Mouse (Mus musculus) lung, embryonic 14.5 days (tissue): Measurements from ENCODE around the gene Plekhm2. TPM values are rescaled to one million over a fixed set of nuclear protein-coding genes. Genes with fewer than 3 reads are reported as not detected.

ENCODE experiments used
- ATAC-seq: fragments of 200-750 bp; cut with Nextera tagmentation; 2 replicates; pipeline ENCODE4 v1.8.0; 2017; ENCODE audit warnings: mild to moderate bottlenecking, moderate TSS enrichment, moderate library complexity; ENCODE audit not compliant: insufficient read depth
- DNase-seq: peaks from one replicate; pipeline ENCODE4 v3.0.0-alpha.2; 2015
- H3K27ac ChIP-seq: fragments of 300-500 bp; sonication (generic); 2 replicates; pipeline ENCODE4 v1.5.1; 2014; ENCODE audit warnings: low read depth, mild to moderate bottlenecking, moderate library complexity
- H3K27me3 ChIP-seq: fragments of 300-500 bp; sonication (generic); 2 replicates; pipeline ENCODE4 v1.6.1; 2014; ENCODE audit warnings: low read length, control low read depth; ENCODE audit not compliant: insufficient read depth
- H3K36me3 ChIP-seq: fragments of 300-500 bp; sonication (generic); 2 replicates; pipeline ENCODE4 v1.6.1; 2014; ENCODE audit warnings: control low read depth; ENCODE audit not compliant: insufficient read depth
- H3K4me1 ChIP-seq: fragments of 300-500 bp; sonication (generic); 2 replicates; pipeline ENCODE4 v1.6.1; 2014; ENCODE audit warnings: antibody characterized with exemption, control low read depth; ENCODE audit not compliant: insufficient read depth
- H3K4me2 ChIP-seq: fragments of 300-500 bp; sonication (generic); 2 replicates; pipeline ENCODE4 v1.6.1; 2014; ENCODE audit warnings: mild to moderate bottlenecking
- H3K4me3 ChIP-seq: fragments of 300-500 bp; sonication (generic); 2 replicates; pipeline ENCODE4 v1.5.1; 2014; ENCODE audit warnings: low read depth, low read length
- H3K9ac ChIP-seq: fragments of 300-500 bp; sonication (generic); 2 replicates; pipeline ENCODE4 v1.6.1; 2014
- H3K9me3 ChIP-seq: fragments of 300-500 bp; sonication (generic); 2 replicates; pipeline ENCODE4 v1.6.1; 2016; ENCODE audit warnings: low read depth, low read length, control low read depth
- CTCF ChIP-seq: IDR thresholded peaks from 2 replicates; pipeline ENCODE4 v1.5.1; 2016; ENCODE audit warnings: antibody characterized with exemption, low read depth
- WGBS: fragments of 180-500 bp; shearing (Covaris S2); extraction: QIAGEN DNeasy Blood & Tissue Kit; methylation state at CpG from one replicate; pipeline ENCODE4 v1.1.7; 2014; 5-methylcytosine and 5-hydroxymethylcytosine counted together
- polyA plus RNA-seq: library from polyadenylated mRNA; unstranded; fragments of >200 nt; fragmentation: Nextera tagmentation; extraction: Ambion mirVana; gene quantifications from 2 replicates; pipeline ENCODE4 v1.2.1, GENCODE M21; 2014

Plekhm2 gene
- polyA plus RNA-seq, 1 experiment from 2014 or later = 5.4 TPM

DNA sequence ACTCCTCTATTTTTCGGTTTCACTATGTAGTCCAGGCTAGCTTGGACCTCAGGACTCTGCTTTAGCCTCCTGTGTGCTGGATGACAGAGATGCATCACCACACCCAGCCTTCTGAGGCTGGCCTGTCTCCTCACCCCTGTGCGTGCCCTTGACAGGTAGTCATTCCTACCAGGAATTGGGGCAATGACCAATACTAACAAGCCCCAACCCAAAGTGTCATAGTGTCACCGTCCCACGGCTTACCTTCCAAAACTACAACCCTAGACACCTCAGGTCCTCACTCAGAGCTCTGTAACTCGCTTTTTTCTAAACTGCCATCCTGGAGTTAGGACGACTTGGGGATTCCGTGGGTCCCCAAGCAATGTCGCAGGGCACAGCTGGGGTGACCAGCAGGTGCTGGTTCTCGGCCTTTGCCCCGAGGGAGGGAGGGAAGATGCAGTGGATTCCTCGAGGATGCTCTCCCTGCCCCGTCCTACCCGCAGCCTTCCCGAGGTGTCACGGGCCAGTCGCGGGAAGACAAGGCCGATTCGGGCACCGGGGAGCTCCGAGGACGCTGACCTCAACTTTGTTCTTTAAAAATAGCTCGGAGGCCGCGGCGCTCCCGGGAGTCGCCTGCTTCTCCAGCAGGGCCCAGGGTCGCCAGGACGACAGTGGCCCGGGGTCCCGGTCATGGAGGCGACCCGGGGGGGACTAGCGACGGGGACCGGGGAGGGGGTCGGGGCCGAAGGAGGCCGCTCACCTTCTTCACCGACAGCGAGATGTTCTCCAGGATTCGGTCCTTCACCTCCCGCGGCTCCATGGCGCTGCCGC, 1.4 kb downstream of the Plekhm2 start:
- DNase-seq = peak; percentile 49

DNA sequence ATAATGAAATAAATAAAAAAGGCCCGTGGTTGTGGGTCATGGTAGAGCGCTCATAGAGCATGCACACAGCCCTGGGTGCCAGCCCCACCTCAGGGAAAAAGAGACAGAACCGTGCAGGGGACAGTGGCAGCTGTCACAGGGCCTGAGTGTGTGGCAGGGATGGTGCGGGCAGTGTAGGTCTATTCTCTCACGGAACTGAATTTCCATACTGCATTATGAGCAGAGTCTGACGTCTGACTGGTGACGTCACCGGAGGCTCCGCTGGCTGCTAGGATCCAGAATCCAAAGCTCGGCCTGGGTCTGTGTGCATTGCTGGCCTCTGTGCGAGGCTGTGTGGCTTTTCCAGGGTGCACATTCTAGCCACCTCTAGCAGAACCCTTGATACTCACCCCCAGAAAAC, 3.8 kb downstream of the Plekhm2 start:
- Histone ChIP-seq H3K27me3 (no peaks in the 10 kb centered on the region), H3K4me2 (no peak overlapping the region), H3K9me3 (no peaks in the 10 kb centered on the region), H3K4me1 (peaks cover 8% of the 10 kb centered on the region), H3K36me3 (peaks cover 28% of the 10 kb centered on the region), H3K4me3 (no peak overlapping the region), H3K27ac (no peak overlapping the region), H3K9ac (no peak overlapping the region)
- DNase-seq (no peak), ATAC-seq (no peak)
- 86% methylated on average over 11 of the region's 11 CpGs for WGBS
- TF ChIP-seq CTCF = no peak

More for the DNA sequence above, 1.4 kb downstream of the Plekhm2 start:
- Histone ChIP-seq H3K27ac (peak overlapping the region; percentile 78), H3K9me3 (no peaks in the 10 kb centered on the region), H3K27me3 (no peaks in the 10 kb centered on the region), H3K4me2 (peak overlapping the region; percentile 90), H3K9ac (peak overlapping the region; percentile 94), H3K4me1 (peaks cover 8% of the 10 kb centered on the region), H3K36me3 (peaks cover 24% of the 10 kb centered on the region), H3K4me3 (peak overlapping the region; percentile 86)
- TF ChIP-seq CTCF = no peak
- ATAC-seq = no peak
- 4% methylated on average over 47 of the region's 47 CpGs for WGBS

DNA sequence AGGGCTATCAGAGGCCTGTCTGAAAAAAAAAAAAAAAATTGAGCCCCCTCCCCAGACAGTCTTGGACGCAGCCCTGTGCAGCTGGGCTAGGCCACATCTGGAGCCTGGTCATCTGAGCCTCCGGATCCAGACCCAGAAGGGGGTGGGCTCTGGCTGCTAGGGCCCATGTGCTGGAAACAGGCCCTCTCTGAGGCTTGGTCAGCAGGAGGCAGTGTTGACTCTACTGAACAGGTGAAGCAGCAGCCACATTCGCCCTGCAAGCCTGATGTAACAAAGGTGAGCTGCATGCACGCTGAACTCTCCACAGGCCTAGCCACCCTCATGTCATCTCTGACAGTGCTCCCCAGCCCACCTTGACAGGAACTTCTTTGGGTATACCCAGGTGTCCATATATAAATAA, 5.0 kb downstream of the Plekhm2 start:
- Histone ChIP-seq H3K9me3 (no peaks in the 10 kb centered on the region), H3K4me3 (no peak overlapping the region), H3K36me3 (peaks cover 28% of the 10 kb centered on the region), H3K4me2 (no peak overlapping the region), H3K27me3 (no peaks in the 10 kb centered on the region), H3K27ac (no peak overlapping the region), H3K9ac (no peak overlapping the region), H3K4me1 (peaks cover 5% of the 10 kb centered on the region)
- TF ChIP-seq CTCF = peak; percentile 39
- ATAC-seq (no peak), DNase-seq (no peak)
- WGBS = 67% methylated on average over 4 of the region's 4 CpGs

DNA sequence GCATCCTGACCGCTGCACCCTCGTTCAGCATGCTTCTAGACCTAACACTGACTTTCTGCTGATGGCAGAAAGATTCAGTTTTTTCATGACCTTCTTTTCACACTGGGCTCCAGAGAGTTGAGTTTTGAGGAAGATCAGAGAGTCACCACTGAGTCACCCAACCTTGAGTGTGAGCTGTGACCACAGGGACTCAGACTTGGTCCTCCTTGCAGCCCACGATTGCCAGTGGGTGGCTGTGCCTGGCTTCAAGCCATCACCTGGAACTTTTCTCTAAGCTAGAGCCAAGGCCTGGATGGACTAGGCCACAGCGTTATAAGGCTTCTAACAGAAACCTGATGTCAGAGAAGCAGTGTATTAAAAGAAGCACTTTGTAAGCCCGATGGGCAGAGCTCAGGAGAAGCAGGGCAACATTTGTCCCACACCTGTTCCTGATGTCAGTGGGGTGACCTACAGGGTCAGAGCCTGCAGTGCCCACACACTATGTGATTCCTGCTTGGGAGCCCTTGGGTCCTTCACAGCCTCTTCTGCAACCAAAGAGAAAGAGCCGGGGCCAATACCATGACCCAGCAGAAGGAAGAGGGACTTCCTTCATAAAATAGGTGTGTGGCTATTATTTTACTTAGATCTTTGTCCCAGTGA, 5.7 kb downstream of the Plekhm2 start:
- ATAC-seq = no peak
- Histone ChIP-seq H3K36me3 (peaks cover 29% of the 10 kb centered on the region), H3K4me3 (no peak overlapping the region), H3K4me2 (no peak overlapping the region), H3K27ac (no peak overlapping the region), H3K4me1 (no peaks in the 10 kb centered on the region), H3K9me3 (no peaks in the 10 kb centered on the region), H3K27me3 (no peaks in the 10 kb centered on the region), H3K9ac (no peak overlapping the region)
- DNase-seq = no peak
- 89% methylated on average over 6 of the region's 6 CpGs for WGBS
- no peak for TF ChIP-seq CTCF

DNA sequence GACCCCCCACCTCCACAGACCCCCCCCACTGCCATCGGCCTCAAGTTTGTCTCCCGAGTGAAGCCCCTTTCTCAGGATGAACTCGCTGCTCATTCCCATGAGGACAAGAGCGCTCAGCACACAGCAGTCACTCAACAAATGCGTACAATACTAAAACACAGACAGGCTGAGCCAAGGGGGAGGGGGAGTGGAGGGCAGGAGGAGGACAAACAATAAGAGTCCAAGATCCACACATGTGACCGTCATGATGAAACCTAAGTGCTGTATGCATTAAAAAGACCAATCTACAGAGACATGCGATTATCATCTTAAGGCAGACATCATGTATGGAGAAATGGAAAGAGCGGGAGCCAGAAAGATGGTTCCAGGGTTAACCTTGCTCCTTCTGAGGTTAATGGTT, 7.8 kb downstream of the Plekhm2 start:
- peaks cover 41% of the 10 kb centered on the region for H3K36me3 ChIP-seq
- TF ChIP-seq CTCF = no peak
- H3K27me3 ChIP-seq = no peaks in the 10 kb centered on the region
- 69% methylated on average over 8 of the region's 8 CpGs for WGBS
- H3K9me3 ChIP-seq = no peaks in the 10 kb centered on the region
- H3K4me2 ChIP-seq = no peak overlapping the region
- no peak overlapping the region for H3K27ac ChIP-seq
- H3K4me3 ChIP-seq = no peak overlapping the region
- H3K4me1 ChIP-seq = no peaks in the 10 kb centered on the region
- no peak for DNase-seq
- ATAC-seq = no peak
- no peak overlapping the region for H3K9ac ChIP-seq

DNA sequence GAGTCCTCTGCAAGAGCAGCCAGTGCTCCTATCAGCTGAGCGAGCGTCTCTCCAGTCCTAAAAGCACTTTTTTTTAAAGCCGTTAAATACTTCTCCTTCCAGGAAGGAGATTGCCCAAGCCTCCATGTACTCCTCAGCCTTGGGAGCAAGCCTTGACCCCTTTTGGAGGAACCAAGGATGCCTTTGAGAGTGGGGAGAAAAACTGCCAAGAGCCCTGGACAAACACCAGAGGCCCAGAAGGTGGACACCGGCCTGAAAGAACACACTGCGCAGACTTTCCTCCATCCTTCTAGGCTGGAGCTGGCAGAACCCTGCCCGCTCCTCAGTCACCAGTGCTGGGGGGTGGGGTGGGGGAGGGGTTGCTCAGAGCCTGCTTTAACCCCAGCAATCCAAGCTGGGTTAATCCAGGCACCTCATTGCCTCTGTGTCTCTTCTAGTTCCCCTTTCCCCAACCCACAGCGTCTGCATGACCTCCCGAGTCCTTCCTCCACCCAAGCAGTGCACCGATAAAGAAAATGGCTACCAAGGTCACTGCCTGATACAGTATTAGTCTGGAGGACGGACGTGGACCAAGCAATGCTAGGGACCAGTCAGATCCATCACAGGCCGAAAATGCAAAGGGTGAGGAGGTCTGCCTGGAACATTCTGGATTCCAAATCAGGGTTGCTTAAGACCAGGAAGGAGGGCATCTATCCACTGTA, 8.6 kb downstream of the Plekhm2 start:
- Histone ChIP-seq H3K9ac (no peak overlapping the region), H3K27me3 (no peaks in the 10 kb centered on the region), H3K4me1 (no peaks in the 10 kb centered on the region), H3K27ac (no peak overlapping the region; the same call in 1 of the 2 replicates), H3K4me3 (no peak overlapping the region), H3K36me3 (peaks cover 45% of the 10 kb centered on the region), H3K4me2 (no peak overlapping the region), H3K9me3 (no peaks in the 10 kb centered on the region)
- 80% methylated on average over 12 of the region's 12 CpGs for WGBS
- ATAC-seq (no peak), DNase-seq (no peak)
- TF ChIP-seq CTCF = no peak

DNA sequence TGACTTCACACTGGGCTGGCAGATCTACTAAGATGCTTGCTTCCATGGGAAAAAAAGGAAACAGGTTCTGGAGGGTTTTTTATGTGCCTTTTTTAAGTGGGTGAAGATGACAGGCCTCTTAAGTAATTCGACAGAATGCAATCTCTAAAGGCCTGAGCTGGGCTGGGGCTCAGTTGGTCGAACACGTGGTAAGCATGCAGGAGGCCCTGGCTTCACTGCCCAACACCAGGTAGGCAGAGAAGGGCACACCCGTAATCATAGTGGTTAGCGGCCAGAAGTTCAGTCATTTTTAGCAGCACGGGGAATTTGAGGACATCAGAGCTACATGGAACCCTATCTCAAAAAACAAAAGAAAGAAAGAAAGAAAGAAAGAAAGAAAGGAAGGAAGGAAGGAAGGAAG, 10.2 kb downstream of the Plekhm2 start:
- H3K36me3 ChIP-seq = peaks cover 31% of the 10 kb centered on the region
- 88% methylated on average over 6 of the region's 6 CpGs for WGBS
- no peak overlapping the region for H3K27ac ChIP-seq
- H3K4me3 ChIP-seq = no peak overlapping the region
- no peaks in the 10 kb centered on the region for H3K4me1 ChIP-seq
- no peak overlapping the region for H3K4me2 ChIP-seq
- ATAC-seq = no peak
- H3K27me3 ChIP-seq = no peaks in the 10 kb centered on the region
- no peak for DNase-seq
- TF ChIP-seq CTCF = no peak
- no peaks in the 10 kb centered on the region for H3K9me3 ChIP-seq
- no peak overlapping the region for H3K9ac ChIP-seq
